Comparison of ENCODE assay signal across 11 mouse cellular contexts in genomic region chr5:43353021-43353990, GRCm38 (mm10).
DNase-seq lines count a peak whose midpoint lies in the region; ATAC-seq lines count a peak whose summit lies in the region.
"Had no signal": no experiment of that assay in that cellular context is flagged by ENCODE, and none has a peak within 500 bp of the region (broad histone marks: within the 10 kb centered on the region; RNA-seq: fewer than 3 reads in every experiment).

No protein-coding gene starts in this region.

- no peak overlapping the region for H3K27ac ChIP-seq in neural tube, embryonic 12.5 days
- H3K27ac ChIP-seq in forebrain, embryonic 15.5 days (replicated peaks): no peak overlapping the region

- peak; percentile 27; the same call in 1 of the 2 replicates for ATAC-seq in neural tube, embryonic 12.5 days (ENCODE audit: low FRiP score, low read depth)
- ATAC-seq in forebrain, embryonic 15.5 days (replicated peaks): no peak

- H3K9me3 ChIP-seq in neural tube, embryonic 12.5 days: no peaks in the 10 kb centered on the region
- H3K9me3 ChIP-seq in forebrain, embryonic 15.5 days: no peaks in the 10 kb centered on the region
- H3K9me3 ChIP-seq: megakaryocyte, embryonic 14.5 days had no signal

- H3K4me1 ChIP-seq in neural tube, embryonic 12.5 days: peaks cover 22% of the 10 kb centered on the region
- H3K4me1 ChIP-seq in forebrain, embryonic 15.5 days: peaks cover 12% of the 10 kb centered on the region

- peak; percentile 62 for DNase-seq in layer of hippocampus, adult 9-11 months
- no peak for DNase-seq in layer of hippocampus, adult 8-10 months (ENCODE audit: low spot score in 2 of 2)
- peak; percentile 72 for DNase-seq in adrenal gland, postnatal 14 days
- peak; percentile 23 for DNase-seq in gastrocnemius, postnatal 14 days
- DNase-seq in natural killer cell, adult 2 months (ENCODE audit: low spot score in 2 of 2): no peak
- no peak for DNase-seq in right cerebral cortex, postnatal 36 days (ENCODE audit: low spot score in 2 of 2)
- DNase-seq: heart, adult 2 months; spleen, adult 18-20 months had no signal

- H3K9ac ChIP-seq in neural tube, embryonic 12.5 days: no peak overlapping the region
- no peak overlapping the region for H3K9ac ChIP-seq in forebrain, embryonic 15.5 days (replicated peaks)

- intact Hi-C loops in gastrocnemius, postnatal 14 days (cut with DNase I; ENCODE audit: low total_unique reads): loop anchor here (10.0 kb wide), 1 partner anchor 119 kb away; the partner anchor contains the start of gene Cpeb2

- 29% methylated on average over 23 of the region's 23 CpGs for WGBS in neural tube, embryonic 12.5 days
- 66% methylated on average over 23 of the region's 23 CpGs for WGBS in forebrain, embryonic 15.5 days

- peak overlapping the region; percentile 18; the same call in 1 of the 2 replicates for H3K4me2 ChIP-seq in neural tube, embryonic 12.5 days (replicated peaks)
- H3K4me2 ChIP-seq in forebrain, embryonic 15.5 days (replicated peaks): no peak overlapping the region

- H3K27me3 ChIP-seq in neural tube, embryonic 12.5 days (replicated peaks): no peaks in the 10 kb centered on the region
- H3K27me3 ChIP-seq in forebrain, embryonic 15.5 days: no peaks in the 10 kb centered on the region
- H3K27me3 ChIP-seq: megakaryocyte, embryonic 14.5 days had no signal

- H3K36me3 ChIP-seq in neural tube, embryonic 12.5 days: no peaks in the 10 kb centered on the region
- H3K36me3 ChIP-seq in forebrain, embryonic 15.5 days: no peaks in the 10 kb centered on the region

- H3K4me3 ChIP-seq in neural tube, embryonic 12.5 days: no peak overlapping the region
- no peak overlapping the region for H3K4me3 ChIP-seq in forebrain, embryonic 15.5 days
- H3K4me3 ChIP-seq: heart, adult 2 months; megakaryocyte, embryonic 14.5 days had no signal

Comparison
In these comparisons a context has a peak if more than half of its experiments do, and no peak if none do; other contexts are left out.
1. DNase-seq: peak in layer of hippocampus, adult 9-11 months (single experiment), adrenal gland, postnatal 14 days (single experiment) and gastrocnemius, postnatal 14 days (single experiment); none in layer of hippocampus, adult 8-10 months (0 of 2), natural killer cell, adult 2 months (0 of 2) and right cerebral cortex, postnatal 36 days (0 of 2).